Mouse (Mus musculus): ENCODE data around the gene Olfr680-ps1.
"Not testable (repeated sequence)": the region's sequence is repeated elsewhere in the genome, so short reads cannot be mapped to it uniquely, and the experiment has no call there.

Olfr680-ps1 gene

DNA sequence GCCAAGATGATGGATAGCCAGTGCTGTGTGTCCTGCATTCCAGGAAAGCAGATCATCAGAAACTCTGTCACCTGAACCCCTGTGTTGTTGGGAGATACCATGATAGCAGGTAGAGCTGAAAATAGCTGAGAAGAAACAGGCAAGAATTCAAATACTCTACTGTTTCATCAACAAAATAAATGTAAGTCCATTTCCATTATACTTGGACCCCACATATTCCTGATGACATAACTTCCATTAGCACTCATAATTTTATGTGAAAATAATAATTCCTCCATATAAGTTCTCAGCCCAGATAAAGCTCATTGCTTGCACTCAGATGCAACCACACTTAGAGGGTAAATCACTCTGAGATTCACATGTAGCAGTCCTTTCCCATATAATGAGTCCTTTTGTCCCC is at the start of gene Olfr680-ps1:
Gene Olfr680-ps1 (minus strand): TSS at position 101 of the 400 bp plus-strand sequence.
- not testable (repeated sequence) for ATAC-seq (ENCODE audit: insufficient number of reproducible peaks, low FRiP score, low TSS enrichment)

DNA sequence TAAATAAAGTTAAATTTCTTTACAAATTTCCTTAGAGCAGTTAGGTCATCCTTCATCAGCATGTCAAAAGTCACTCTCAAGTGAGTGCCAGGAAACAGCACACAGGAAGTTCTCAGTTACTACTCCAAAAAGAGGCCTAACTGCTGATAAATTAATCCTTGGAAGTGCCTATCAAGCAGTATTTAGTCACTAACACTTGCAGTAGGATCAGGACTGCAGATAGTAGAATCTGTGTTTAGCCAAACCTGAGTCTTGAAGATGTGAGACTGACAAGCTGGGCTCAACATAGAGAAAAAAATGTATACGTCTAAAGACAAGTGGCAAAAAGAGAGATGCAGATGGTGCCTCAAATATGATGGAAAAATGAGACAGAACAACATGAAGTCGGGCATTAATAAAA is 48.7 kb upstream of the Olfr680-ps1 start:
- no peak for ATAC-seq (ENCODE audit: insufficient number of reproducible peaks, low FRiP score, low TSS enrichment)

DNA sequence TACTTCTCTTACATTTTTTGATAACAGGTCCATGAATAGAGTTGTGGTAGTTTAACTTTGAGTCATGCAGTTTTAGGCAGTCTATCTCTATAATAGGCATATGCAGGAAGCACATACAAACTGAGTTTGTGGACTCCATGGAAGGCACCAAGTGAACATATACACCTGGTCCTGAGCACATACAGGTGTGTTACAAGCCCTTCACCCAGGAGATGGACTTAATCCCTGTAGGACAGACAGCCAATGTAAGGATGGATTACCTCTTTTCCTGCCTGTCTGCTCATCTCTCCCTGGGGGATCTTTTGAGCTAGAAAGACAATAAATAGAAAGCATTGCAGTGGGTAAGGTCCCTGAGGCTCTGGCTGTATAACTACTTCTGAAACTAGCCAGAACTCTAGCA is 23.9 kb upstream of the Olfr680-ps1 start, which contains the start of gene Olfr681:
Gene Olfr681 (plus strand): TSS at position 301 of the 400 bp plus-strand sequence.
- ATAC-seq (ENCODE audit: insufficient number of reproducible peaks, low FRiP score, low TSS enrichment): no peak

GRCm38 (mm10) chr7:105080905-105081304 is 11.7 kb downstream of the Olfr680-ps1 start, which contains the start of gene Olfr679:
Gene Olfr679 (plus strand): TSS chr7:105081205.
- ATAC-seq (ENCODE audit: insufficient number of reproducible peaks, low FRiP score, low TSS enrichment): no peak

DNA sequence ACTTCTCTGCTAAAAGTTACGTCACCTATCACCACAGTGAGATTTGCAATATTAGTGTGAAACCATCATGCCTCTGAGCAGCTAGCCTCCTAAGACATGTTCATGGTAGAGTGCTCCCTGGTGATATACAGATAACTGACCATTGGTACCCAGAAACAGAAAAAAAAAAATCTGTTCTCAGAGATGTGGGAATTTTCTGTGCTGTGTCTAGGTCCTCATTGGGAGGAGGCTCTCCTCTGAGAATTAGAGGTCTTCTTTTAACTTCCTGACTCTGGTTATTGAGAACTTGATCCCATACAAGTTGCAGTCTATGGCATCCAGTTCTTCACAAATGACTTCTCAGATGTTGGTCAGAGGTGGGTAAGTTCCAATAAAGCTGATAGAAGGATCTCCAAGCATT is 28.4 kb downstream of the Olfr680-ps1 start, which contains the start of gene Olfr678:
Gene Olfr678 (plus strand): TSS at position 301 of the 400 bp plus-strand sequence.
- no peak for ATAC-seq (ENCODE audit: insufficient number of reproducible peaks, low FRiP score, low TSS enrichment)

DNA sequence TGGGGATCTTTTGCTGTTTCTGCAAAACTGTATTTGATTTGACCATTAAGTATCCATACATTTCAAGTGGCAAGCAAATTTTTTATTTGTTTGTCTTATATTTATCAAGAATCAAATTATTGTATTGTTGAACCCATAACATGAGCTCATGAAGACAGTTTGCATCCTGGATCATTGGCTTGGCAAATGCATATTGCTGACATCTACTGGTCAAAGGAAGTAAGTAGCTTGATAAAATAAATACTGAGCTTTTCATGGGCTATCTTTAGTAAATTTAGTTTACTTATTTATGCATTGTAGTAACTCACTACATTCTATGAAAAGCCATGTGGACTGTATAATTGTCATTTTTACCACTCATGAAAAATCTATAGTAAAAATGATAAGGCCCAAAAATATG is 33.7 kb downstream of the Olfr680-ps1 start:
- ATAC-seq (ENCODE audit: insufficient number of reproducible peaks, low FRiP score, low TSS enrichment): no peak
